Mouse (Mus musculus): ENCODE measurements at regions not wholly inside any gene's neighbourhood (a gene's known extent, or its start where the extent isn't known, plus 50 kb on each side); places are given as distances from the start of the nearest gene placed in this dataset.

GRCm38 (mm10) chr6:39261951-39262350 is 55.4 kb upstream of the Kdm7a start:
- TF ChIP-seq GATA1 (IDR thresholded peaks at IDR 0.05; ENCODE audit: low read length) (no peak), TAL1 (IDR thresholded peaks at IDR 0.05; ENCODE audit: low read length) (no peak)

All from erythroblast, embryonic 14.5 days (primary cell).